Mouse (Mus musculus) heart, adult 2 months (tissue): Measurements from ENCODE around the gene Olfr221. TPM values are rescaled to one million over a fixed set of nuclear protein-coding genes. Genes with fewer than 3 reads are reported as not detected.
A peak's percentile ranks its signal among the peaks of the same experiment; 100 is the strongest.

Experiments used
- DNase-seq, 2 experiments: peaks; one replicate each; pipeline ENCODE4 v3.0.0; 2021
- H3K27ac ChIP-seq: fragments of 200-600 bp; 2 replicates; pipeline ENCODE4 v1.8.1; 2022
- H3K27me3 ChIP-seq: fragments of 200-500 bp; 2 replicates; pipeline ENCODE4 v1.6.1; 2012; ENCODE audit warnings: mild to moderate bottlenecking, low read length, inconsistent platforms, mixed read lengths; ENCODE audit not compliant: control insufficient read depth, insufficient read depth
- H3K36me3 ChIP-seq: fragments of 200-500 bp; 2 replicates; pipeline ENCODE4 v1.6.1; 2012; ENCODE audit warnings: low read length, inconsistent platforms; ENCODE audit not compliant: control insufficient read depth, insufficient read depth
- H3K4me1 ChIP-seq: fragments of 200-500 bp; 2 replicates; pipeline ENCODE4 v1.6.1; 2011; ENCODE audit warnings: low read length; ENCODE audit not compliant: control insufficient read depth, insufficient read depth
- H3K4me3 ChIP-seq: fragments of 200-600 bp; 2 replicates; pipeline ENCODE4 v1.8.1; 2022
- H3K79me2 ChIP-seq: fragments of 200-500 bp; replicated peaks from 2 replicates; pipeline ENCODE4 v1.6.1; 2012; ENCODE audit warnings: mild to moderate bottlenecking, inconsistent platforms, low read length, moderate library complexity, mixed read lengths; ENCODE audit not compliant: control insufficient read depth, insufficient read depth
- H3K9ac ChIP-seq: fragments of 200-500 bp; 2 replicates; pipeline ENCODE4 v1.6.1; 2012; ENCODE audit warnings: low read depth, mild to moderate bottlenecking, control low read depth, inconsistent platforms, low read length, mixed read lengths
- CTCF ChIP-seq: fragments of 200-600 bp; IDR thresholded peaks from 2 replicates; pipeline ENCODE4 v1.8.1; 2022; ENCODE audit warnings: antibody characterized with exemption, mild to moderate bottlenecking, moderate library complexity
- EP300 ChIP-seq: fragments of 200-500 bp; IDR thresholded peaks from 2 replicates; pipeline ENCODE4 v1.6.1; 2011; ENCODE audit warnings: low read depth, low read length, control low read depth; ENCODE audit not compliant: insufficient read depth
- POLR2A ChIP-seq: fragments of 200-500 bp; IDR thresholded peaks from 2 replicates; pipeline ENCODE4 v1.6.1; 2011; ENCODE audit warnings: mild to moderate bottlenecking, low read depth, low read length, control low read depth; ENCODE audit not compliant: insufficient read depth
- WGBS: fragments of 180-500 bp; shearing (Covaris S2); methylation state at CpG from one replicate; pipeline ENCODE4 v1.1.7; 2018; 5-methylcytosine and 5-hydroxymethylcytosine counted together
- intact Hi-C: fragments of 180-260 bp; cut with DNase I; formaldehyde crosslinking; loops from one replicate; pipeline ENCODE4 v1.15.1; 2025
- polyA plus RNA-seq: library from polyadenylated mRNA; depleted of rRNA; stranded (reverse); fragments of >200 nt; gene quantifications from 2 replicates; pipeline ENCODE4 v1.2.3, GENCODE M21; 2012
- total RNA-seq, 2 experiments: library from RNA; stranded (reverse); gene quantifications; 2 replicates each; pipeline ENCODE4 v1.2.3; 2021

The Olfr221 gene
- total and polyA plus RNA-seq, 3 experiments = not detected

- no peak overlapping the region for H3K4me3 ChIP-seq
- intact Hi-C loops = no loop called here
- no peak overlapping the region for H3K9ac ChIP-seq
- H3K27me3 ChIP-seq = no peaks in the 10 kb centered on the region
- 67% methylated on average over 12 of the region's 12 CpGs for WGBS
- H3K4me1 ChIP-seq = no peaks in the 10 kb centered on the region
- TF ChIP-seq CTCF (no peak), EP300 (no peak), POLR2A (no peak)
- DNase-seq = no peak
- no peaks in the 10 kb centered on the region for H3K79me2 ChIP-seq
- H3K36me3 ChIP-seq = no peaks in the 10 kb centered on the region
- no peak overlapping the region for H3K27ac ChIP-seq
These were observed 46.9 kb downstream of the Olfr221 start for GRCm38 (mm10) chr14:51995219-51995871.

GRCm38 (mm10) chr14:51994453-51994852 lies 47.8 kb downstream of the Olfr221 start:
- WGBS = 84% methylated on average over 4 of the region's 4 CpGs
- Histone ChIP-seq H3K4me1 (no peaks in the 10 kb centered on the region), H3K9ac (no peak overlapping the region), H3K27me3 (no peaks in the 10 kb centered on the region), H3K27ac (no peak overlapping the region), H3K4me3 (no peak overlapping the region), H3K79me2 (no peaks in the 10 kb centered on the region), H3K36me3 (no peaks in the 10 kb centered on the region)
- intact Hi-C loops = no loop called here
- no peak for DNase-seq
- TF ChIP-seq POLR2A (no peak), CTCF (no peak), EP300 (no peak)

GRCm38 (mm10) chr14:51989461-51989970 lies 52.7 kb downstream of the Olfr221 start:
- TF ChIP-seq CTCF (no peak), EP300 (no peak), POLR2A (no peak)
- WGBS = 72% methylated on average over 12 of the region's 12 CpGs
- intact Hi-C loops = no loop called here
- Histone ChIP-seq H3K4me1 (no peaks in the 10 kb centered on the region), H3K27me3 (no peaks in the 10 kb centered on the region), H3K36me3 (no peaks in the 10 kb centered on the region), H3K27ac (peak overlapping the region; percentile 26), H3K79me2 (no peaks in the 10 kb centered on the region), H3K4me3 (no peak overlapping the region), H3K9ac (no peak overlapping the region)
- peak in 1 of 2 experiments; percentile 19 for DNase-seq

GRCm38 (mm10) chr14:51988731-51989130 lies 53.5 kb downstream of the Olfr221 start:
- intact Hi-C loops = no loop called here
- Histone ChIP-seq H3K79me2 (no peaks in the 10 kb centered on the region), H3K4me3 (no peak overlapping the region), H3K27ac (no peak overlapping the region), H3K36me3 (no peaks in the 10 kb centered on the region), H3K4me1 (no peaks in the 10 kb centered on the region), H3K9ac (no peak overlapping the region), H3K27me3 (no peaks in the 10 kb centered on the region)
- WGBS = 90% methylated on average over 12 of the region's 12 CpGs
- peak in 1 of 2 experiments; percentile 19 for DNase-seq
- TF ChIP-seq CTCF (no peak), EP300 (no peak), POLR2A (no peak)

- Histone ChIP-seq H3K9ac (no peak overlapping the region), H3K27me3 (no peaks in the 10 kb centered on the region), H3K36me3 (no peaks in the 10 kb centered on the region), H3K27ac (no peak overlapping the region; the same call in 1 of the 2 replicates), H3K4me1 (no peaks in the 10 kb centered on the region), H3K79me2 (no peaks in the 10 kb centered on the region), H3K4me3 (no peak overlapping the region)
- intact Hi-C loops = loop anchor here (2.0 kb wide), 1 partner anchor 22 kb away; no protein-coding TSS in a partner anchor
- TF ChIP-seq CTCF (no peak), POLR2A (no peak), EP300 (no peak)
- DNase-seq = peak in 1 of 2 experiments; percentile 17
- 91% methylated on average over 6 of the region's 6 CpGs for WGBS
These were observed 55.1 kb downstream of the Olfr221 start for GRCm38 (mm10) chr14:51987177-51987576.

- Histone ChIP-seq H3K9ac (peak overlapping the region; percentile 69), H3K4me1 (no peaks in the 10 kb centered on the region), H3K27me3 (no peaks in the 10 kb centered on the region), H3K4me3 (peak overlapping the region; percentile 82), H3K36me3 (no peaks in the 10 kb centered on the region), H3K27ac (peak overlapping the region; percentile 85), H3K79me2 (no peaks in the 10 kb centered on the region)
- DNase-seq = no peak
- 26% methylated on average over 7 of the region's 7 CpGs for WGBS
- TF ChIP-seq EP300 (no peak), POLR2A (peak; percentile 28; the same call in 1 of the 2 replicates), CTCF (no peak)
- intact Hi-C loops = loop anchor here (2.0 kb wide), 1 partner anchor 23 kb away; no protein-coding TSS in a partner anchor
These were observed 56.1 kb downstream of the Olfr221 start for GRCm38 (mm10) chr14:51986153-51986505.
